Mouse (Mus musculus) E14TG2a.4 (cell line): ENCODE results near the gene Ldlrap1.

ENCODE experiments used
- CTCF ChIP-seq: conservative IDR thresholded peaks from 2 replicates; pipeline ENCODE4 v1.5.1; 2014; ENCODE audit warnings: low read length
- NANOG ChIP-seq: IDR thresholded peaks from 2 replicates; pipeline ENCODE4 v1.6.1; 2014; ENCODE audit warnings: borderline replicate concordance, low read length, mixed read lengths
- POU5F1 ChIP-seq: IDR thresholded peaks from 2 replicates; pipeline ENCODE4 v1.6.1; 2014; ENCODE audit warnings: low read length, borderline replicate concordance

- no peak for TF ChIP-seq CTCF
- no peak for TF ChIP-seq POU5F1
- no peak for TF ChIP-seq NANOG
Observed at GRCm38 (mm10) chr4:134734629-134735081, 33.2 kb downstream of the Ldlrap1 start.
